Mouse (Mus musculus): ENCODE results near the gene Map2k1. TPM values are rescaled to one million over a fixed set of nuclear protein-coding genes. Genes with fewer than 3 reads are reported as not detected.
"Not testable (repeated sequence)": the region's sequence is repeated elsewhere in the genome, so short reads cannot be mapped to it uniquely, and the experiment has no call there.

The Map2k1 gene
- polyA plus RNA-seq, 1 experiment = 0.58 TPM

- TF ChIP-seq GATA1 (IDR thresholded peaks at IDR 0.05; ENCODE audit: low read length) (no peak), TAL1 (IDR thresholded peaks at IDR 0.05; ENCODE audit: low read length) (no peak)
- no peaks in the 10 kb centered on the region for H3K4me1 ChIP-seq (ENCODE audit: control insufficient read depth)
- no peak overlapping the region for H3K4me3 ChIP-seq (replicated peaks)
- H3K36me3 ChIP-seq (ENCODE audit: control insufficient read depth) = peaks cover 11% of the 10 kb centered on the region; the same call in 1 of the 2 replicates
- H3K27me3 ChIP-seq (ENCODE audit: control insufficient read depth) = no peaks in the 10 kb centered on the region
- H3K9me3 ChIP-seq (ENCODE audit: control insufficient read depth, low read length) = no peaks in the 10 kb centered on the region
These were observed 50.6 kb downstream of the Map2k1 start for GRCm38 (mm10) chr9:64202866-64203265.

GRCm38 (mm10) chr9:64202331-64202730, 51.1 kb downstream of the Map2k1 start:
- Histone ChIP-seq H3K9me3 (ENCODE audit: control insufficient read depth, low read length) (no peaks in the 10 kb centered on the region), H3K27me3 (ENCODE audit: control insufficient read depth) (no peaks in the 10 kb centered on the region), H3K36me3 (ENCODE audit: control insufficient read depth) (peaks cover 11% of the 10 kb centered on the region; the same call in 1 of the 2 replicates), H3K4me3 (replicated peaks) (no peak overlapping the region), H3K4me1 (ENCODE audit: control insufficient read depth) (no peaks in the 10 kb centered on the region)
- TF ChIP-seq GATA1 (IDR thresholded peaks at IDR 0.05; ENCODE audit: low read length) = no peak
- TF ChIP-seq TAL1 (IDR thresholded peaks at IDR 0.05; ENCODE audit: low read length) = no peak

GRCm38 (mm10) chr9:64199897-64200296, 53.5 kb downstream of the Map2k1 start:
- peaks cover 12% of the 10 kb centered on the region for H3K36me3 ChIP-seq (ENCODE audit: control insufficient read depth)
- no peaks in the 10 kb centered on the region for H3K9me3 ChIP-seq (ENCODE audit: control insufficient read depth, low read length)
- TF ChIP-seq GATA1 (IDR thresholded peaks at IDR 0.05; ENCODE audit: low read length) (no peak), TAL1 (IDR thresholded peaks at IDR 0.05; ENCODE audit: low read length) (no peak)
- H3K27me3 ChIP-seq (ENCODE audit: control insufficient read depth) = no peaks in the 10 kb centered on the region
- H3K4me3 ChIP-seq (replicated peaks) = no peak overlapping the region
- H3K4me1 ChIP-seq (ENCODE audit: control insufficient read depth) = no peaks in the 10 kb centered on the region

GRCm38 (mm10) chr9:64198763-64199418, 54.5 kb downstream of the Map2k1 start:
- not testable (repeated sequence) for H3K27me3 ChIP-seq (ENCODE audit: control insufficient read depth); H3K9me3 ChIP-seq (ENCODE audit: control insufficient read depth, low read length); H3K4me1 ChIP-seq (ENCODE audit: control insufficient read depth); H3K4me3 ChIP-seq (replicated peaks); H3K36me3 ChIP-seq (ENCODE audit: control insufficient read depth)

GRCm38 (mm10) chr9:64198068-64198762, 55.2 kb downstream of the Map2k1 start:
- no peak overlapping the region for H3K4me3 ChIP-seq (replicated peaks)
- H3K4me1 ChIP-seq (ENCODE audit: control insufficient read depth) = no peaks in the 10 kb centered on the region
- TF ChIP-seq TAL1 (IDR thresholded peaks at IDR 0.05; ENCODE audit: low read length) = no peak
- no peak for TF ChIP-seq GATA1 (IDR thresholded peaks at IDR 0.05; ENCODE audit: low read length)
- H3K27me3 ChIP-seq (ENCODE audit: control insufficient read depth) = no peaks in the 10 kb centered on the region
- no peaks in the 10 kb centered on the region for H3K9me3 ChIP-seq (ENCODE audit: control insufficient read depth, low read length)
- H3K36me3 ChIP-seq (ENCODE audit: control insufficient read depth) = peaks cover 8% of the 10 kb centered on the region

- Histone ChIP-seq H3K9me3 (ENCODE audit: control insufficient read depth, low read length) (no peaks in the 10 kb centered on the region), H3K4me1 (ENCODE audit: control insufficient read depth) (no peaks in the 10 kb centered on the region), H3K36me3 (ENCODE audit: control insufficient read depth) (peaks cover 14% of the 10 kb centered on the region), H3K4me3 (replicated peaks) (no peak overlapping the region), H3K27me3 (ENCODE audit: control insufficient read depth) (no peaks in the 10 kb centered on the region)
- no peak for TF ChIP-seq TAL1 (IDR thresholded peaks at IDR 0.05; ENCODE audit: low read length)
- no peak for TF ChIP-seq GATA1 (IDR thresholded peaks at IDR 0.05; ENCODE audit: low read length)
These were observed 55.9 kb downstream of the Map2k1 start for GRCm38 (mm10) chr9:64197524-64197923.

GRCm38 (mm10) chr9:64195554-64195953, 57.9 kb downstream of the Map2k1 start:
- Histone ChIP-seq H3K27me3 (ENCODE audit: control insufficient read depth) (no peaks in the 10 kb centered on the region), H3K36me3 (ENCODE audit: control insufficient read depth) (peaks cover 25% of the 10 kb centered on the region)
- TF ChIP-seq TAL1 (IDR thresholded peaks at IDR 0.05; ENCODE audit: low read length) (no peak), GATA1 (IDR thresholded peaks at IDR 0.05; ENCODE audit: low read length) (no peak)

GRCm38 (mm10) chr9:64193879-64194278, 59.6 kb downstream of the Map2k1 start:
- Histone ChIP-seq H3K4me1 (ENCODE audit: control insufficient read depth) (no peaks in the 10 kb centered on the region), H3K4me3 (replicated peaks) (no peak overlapping the region), H3K36me3 (ENCODE audit: control insufficient read depth) (peaks cover 36% of the 10 kb centered on the region), H3K9me3 (ENCODE audit: control insufficient read depth, low read length) (no peaks in the 10 kb centered on the region), H3K27me3 (ENCODE audit: control insufficient read depth) (no peaks in the 10 kb centered on the region)
- TF ChIP-seq GATA1 (IDR thresholded peaks at IDR 0.05; ENCODE audit: low read length) = no peak
- no peak for TF ChIP-seq TAL1 (IDR thresholded peaks at IDR 0.05; ENCODE audit: low read length)

More at GRCm38 (mm10) chr9:64195554-64195953, 57.9 kb downstream of the Map2k1 start:
- Histone ChIP-seq H3K4me1 (ENCODE audit: control insufficient read depth) (no peaks in the 10 kb centered on the region), H3K9me3 (ENCODE audit: control insufficient read depth, low read length) (no peaks in the 10 kb centered on the region), H3K4me3 (replicated peaks) (no peak overlapping the region)

GRCm38 (mm10) chr9:64184166-64184840, 69.1 kb downstream of the Map2k1 start:
- no peak for TF ChIP-seq TAL1 (IDR thresholded peaks at IDR 0.05; ENCODE audit: low read length)
- TF ChIP-seq GATA1 (IDR thresholded peaks at IDR 0.05; ENCODE audit: low read length) = no peak
- Histone ChIP-seq H3K4me1 (ENCODE audit: control insufficient read depth) (peaks cover 9% of the 10 kb centered on the region), H3K36me3 (ENCODE audit: control insufficient read depth) (peaks cover 64% of the 10 kb centered on the region), H3K9me3 (ENCODE audit: control insufficient read depth, low read length) (no peaks in the 10 kb centered on the region), H3K4me3 (replicated peaks) (no peak overlapping the region), H3K27me3 (ENCODE audit: control insufficient read depth) (no peaks in the 10 kb centered on the region)

- H3K27me3 ChIP-seq (ENCODE audit: control insufficient read depth); H3K9me3 ChIP-seq (ENCODE audit: control insufficient read depth, low read length); H3K4me3 ChIP-seq (replicated peaks): not testable (repeated sequence)
- peaks cover 14% of the 10 kb centered on the region for H3K4me1 ChIP-seq (ENCODE audit: control insufficient read depth)
- H3K36me3 ChIP-seq (ENCODE audit: control insufficient read depth) = peaks cover 68% of the 10 kb centered on the region
These were observed 70.1 kb downstream of the Map2k1 start for GRCm38 (mm10) chr9:64183295-64183694.
